Mouse (Mus musculus): ENCODE measurements around the gene Kcnmb1. TPM values are rescaled to one million over a fixed set of nuclear protein-coding genes. Genes with fewer than 3 reads are reported as not detected.

Kcnmb1 gene
- 0.38 TPM for polyA plus RNA-seq (2017; shearing (Covaris generic))

GRCm38 (mm10) chr11:33962688-33963407 is at the start of gene Kcnmb1:
TSS of gene Kcnmb1 (plus strand) at chr11:33963013.

GRCm38 (mm10) chr11:33992938-33993337 is 30.1 kb downstream of the Kcnmb1 start, which contains the start of gene Kcnip1:
TSS of gene Kcnip1 (minus strand) at chr11:33993152.

Other genes with a start within 250 kb of the Kcnmb1 start
- not detected for gene Kcnip1, start 30.1 kb downstream of the Kcnmb1 start, polyA plus RNA-seq (2017; shearing (Covaris generic))
- gene Lcp2, start 83.9 kb downstream of the Kcnmb1 start, polyA plus RNA-seq (2017; shearing (Covaris generic)): 517 TPM
- gene 4930469K13Rik, start 135.5 kb downstream of the Kcnmb1 start, polyA plus RNA-seq (2017; shearing (Covaris generic)): 3.2 TPM
- not detected for gene Foxi1, start 245.1 kb downstream of the Kcnmb1 start, polyA plus RNA-seq (2017; shearing (Covaris generic))

All from activated CD4-positive, CD25-positive, alpha-beta regulatory T cell, adult 9 weeks (primary cell).